Mouse (Mus musculus): ENCODE measurements around the gene Neurl1a. TPM values are rescaled to one million over a fixed set of nuclear protein-coding genes. Genes with fewer than 3 reads are reported as not detected.

Neurl1a gene
- polyA plus RNA-seq, 1 experiment, result 2.3 TPM

DNA sequence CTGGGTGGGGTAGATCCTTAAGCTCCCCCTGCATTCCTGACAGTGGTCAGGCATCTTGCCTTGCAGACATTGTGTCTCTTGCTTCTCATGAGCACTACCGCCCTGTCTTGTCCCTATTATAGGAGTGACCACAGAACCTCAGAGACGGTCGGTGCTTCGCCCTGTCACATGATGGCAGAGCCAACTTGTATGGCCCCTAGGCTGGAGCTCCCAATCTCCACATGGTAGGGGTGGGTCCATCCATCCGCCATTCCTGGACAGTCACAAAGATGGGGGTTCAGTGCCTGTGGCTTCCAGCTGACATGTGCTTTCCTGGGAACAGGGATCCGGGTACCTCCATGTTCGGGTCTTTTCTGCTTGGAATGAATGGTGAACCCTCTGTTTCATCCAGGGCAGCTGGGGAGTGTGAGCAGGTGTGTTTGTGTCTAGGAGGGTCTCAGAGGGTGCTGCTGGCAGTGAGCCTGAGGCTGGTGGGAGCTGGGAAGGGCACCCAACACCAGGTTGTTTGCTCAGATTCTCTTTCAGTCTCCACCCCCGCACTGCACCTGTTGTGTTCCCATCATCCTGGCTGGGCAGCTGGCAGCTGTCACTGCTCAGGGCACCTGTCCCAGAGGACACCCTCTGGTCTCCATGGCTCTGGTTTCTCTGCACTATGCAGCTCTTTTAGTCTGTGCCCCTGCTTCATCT lies 43.7 kb downstream of the Neurl1a start:
- Histone ChIP-seq H3K27ac (ENCODE audit: insufficient read depth, low read depth, low read length) (no peak overlapping the region), H3K4me1 (ENCODE audit: control insufficient read depth, insufficient read depth, low read length) (no peaks in the 10 kb centered on the region), H3K4me3 (ENCODE audit: insufficient read depth, low read depth, low read length) (no peak overlapping the region), H3K27me3 (replicated peaks; ENCODE audit: control insufficient read depth, insufficient read depth, low read length) (no peaks in the 10 kb centered on the region), H3K36me3 (ENCODE audit: control insufficient read depth, insufficient read depth, low read length) (no peaks in the 10 kb centered on the region)
- TF ChIP-seq POLR2A (IDR thresholded peaks at IDR 0.05; ENCODE audit: low read depth, low read length) (no peak), CTCF (conservative IDR thresholded peaks at IDR 0.05; ENCODE audit: insufficient read depth, insufficient read length, low read depth, low read length) (no peak)
- no peak for DNase-seq
- WGBS, result 77% methylated on average over 8 of the region's 8 CpGs

DNA sequence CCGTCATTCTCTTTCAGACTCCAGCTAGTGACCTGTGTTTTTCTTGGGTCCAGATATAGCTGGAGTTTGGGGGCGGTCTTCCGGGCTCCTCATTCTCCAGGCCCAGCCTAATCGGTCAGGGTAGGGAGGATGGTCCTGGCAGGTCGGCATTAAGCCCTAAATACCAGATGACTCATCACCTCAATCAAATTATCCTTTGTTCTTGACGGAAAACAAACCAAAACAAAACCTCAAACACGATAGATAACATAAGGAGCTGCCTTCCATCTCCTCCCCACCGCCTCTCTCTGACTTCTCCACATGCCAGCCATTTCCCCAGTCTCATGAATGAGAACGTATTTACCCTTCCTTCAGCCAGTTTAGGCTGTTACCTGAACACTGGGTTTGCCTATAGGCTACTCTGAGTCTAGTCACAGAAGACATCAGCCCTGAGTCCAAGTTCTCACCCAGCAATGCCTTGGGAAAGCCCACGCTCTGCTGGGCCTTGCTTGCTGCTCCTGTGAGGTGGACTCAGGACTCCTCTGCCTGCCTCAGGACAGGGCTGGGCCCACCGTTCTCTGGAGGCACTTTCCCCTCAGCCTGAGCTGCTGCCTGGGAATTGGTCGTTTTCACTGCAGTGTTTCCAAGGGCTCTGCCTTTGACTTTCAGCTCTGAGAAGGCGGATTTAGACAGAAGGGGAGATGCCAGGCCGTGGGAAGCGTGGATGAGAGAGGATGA lies 44.4 kb downstream of the Neurl1a start:
- no peak for TF ChIP-seq POLR2A (IDR thresholded peaks at IDR 0.05; ENCODE audit: low read depth, low read length)
- no peak for TF ChIP-seq CTCF (conservative IDR thresholded peaks at IDR 0.05; ENCODE audit: insufficient read depth, insufficient read length, low read depth, low read length)
- no peak for DNase-seq
- Histone ChIP-seq H3K27me3 (replicated peaks; ENCODE audit: control insufficient read depth, insufficient read depth, low read length) (no peaks in the 10 kb centered on the region), H3K4me1 (ENCODE audit: control insufficient read depth, insufficient read depth, low read length) (no peaks in the 10 kb centered on the region), H3K4me3 (ENCODE audit: insufficient read depth, low read depth, low read length) (no peak overlapping the region), H3K27ac (ENCODE audit: insufficient read depth, low read depth, low read length) (no peak overlapping the region), H3K36me3 (ENCODE audit: control insufficient read depth, insufficient read depth, low read length) (no peaks in the 10 kb centered on the region)
- 63% methylated on average over 15 of the region's 15 CpGs for WGBS

DNA sequence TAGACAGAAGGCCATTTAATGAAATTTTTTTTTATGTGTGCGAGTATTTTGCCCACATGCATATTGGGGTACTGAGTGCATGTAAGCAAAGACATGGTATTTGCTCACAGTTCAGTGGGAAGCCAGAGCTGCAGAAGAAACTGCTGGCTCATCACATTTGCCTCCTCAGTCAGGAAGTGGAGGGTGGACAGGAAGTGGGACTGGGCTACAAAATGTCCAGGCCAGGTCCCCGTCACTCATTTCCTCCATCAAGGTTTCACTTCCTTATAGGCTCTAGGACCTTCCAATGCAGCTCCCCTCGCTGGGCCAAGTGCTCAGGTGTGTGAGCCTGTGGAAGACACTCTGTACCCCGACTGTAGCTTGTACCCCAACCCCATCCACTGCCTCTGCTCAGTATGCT lies 46.1 kb downstream of the Neurl1a start:
- no peaks in the 10 kb centered on the region for H3K36me3 ChIP-seq (ENCODE audit: control insufficient read depth, insufficient read depth, low read length)
- whole genome bisulfite sequencing, result 77% methylated on average over 4 of the region's 4 CpGs
- H3K27me3 ChIP-seq (replicated peaks; ENCODE audit: control insufficient read depth, insufficient read depth, low read length), result no peaks in the 10 kb centered on the region
- no peaks in the 10 kb centered on the region for H3K4me1 ChIP-seq (ENCODE audit: control insufficient read depth, insufficient read depth, low read length)
- DNase-seq, result peak; percentile 47
- H3K27ac ChIP-seq (ENCODE audit: insufficient read depth, low read depth, low read length), result no peak overlapping the region
- TF ChIP-seq POLR2A (IDR thresholded peaks at IDR 0.05; ENCODE audit: low read depth, low read length) (no peak), CTCF (conservative IDR thresholded peaks at IDR 0.05; ENCODE audit: insufficient read depth, insufficient read length, low read depth, low read length) (no peak)
- H3K4me3 ChIP-seq (ENCODE audit: insufficient read depth, low read depth, low read length), result no peak overlapping the region

DNA sequence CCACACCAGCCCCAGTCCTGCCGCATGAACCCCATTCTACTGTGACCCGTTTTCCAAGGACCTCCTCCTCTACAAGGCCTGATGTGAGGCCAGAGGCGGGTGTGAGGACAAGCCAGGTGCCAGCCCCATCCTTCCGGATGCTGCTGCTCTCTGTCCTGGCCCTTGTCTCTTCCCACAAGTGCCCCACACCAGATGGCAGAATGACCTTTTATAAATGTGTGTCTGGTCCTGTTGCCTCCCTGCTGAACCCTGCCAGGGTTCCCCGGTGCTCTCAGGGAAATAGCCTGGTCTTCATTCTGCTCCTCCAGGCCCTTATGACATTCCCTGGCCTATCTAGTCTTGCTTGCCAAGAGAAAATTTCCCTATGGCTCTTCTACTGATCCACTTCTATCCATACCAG lies 47.2 kb downstream of the Neurl1a start:
- Histone ChIP-seq H3K27me3 (replicated peaks; ENCODE audit: control insufficient read depth, insufficient read depth, low read length) (no peaks in the 10 kb centered on the region), H3K4me1 (ENCODE audit: control insufficient read depth, insufficient read depth, low read length) (no peaks in the 10 kb centered on the region), H3K4me3 (ENCODE audit: insufficient read depth, low read depth, low read length) (no peak overlapping the region), H3K36me3 (ENCODE audit: control insufficient read depth, insufficient read depth, low read length) (no peaks in the 10 kb centered on the region), H3K27ac (ENCODE audit: insufficient read depth, low read depth, low read length) (no peak overlapping the region)
- DNase-seq, result no peak
- TF ChIP-seq POLR2A (IDR thresholded peaks at IDR 0.05; ENCODE audit: low read depth, low read length) (no peak), CTCF (conservative IDR thresholded peaks at IDR 0.05; ENCODE audit: insufficient read depth, insufficient read length, low read depth, low read length) (no peak)
- WGBS, result 86% methylated on average over 5 of the region's 5 CpGs

DNA sequence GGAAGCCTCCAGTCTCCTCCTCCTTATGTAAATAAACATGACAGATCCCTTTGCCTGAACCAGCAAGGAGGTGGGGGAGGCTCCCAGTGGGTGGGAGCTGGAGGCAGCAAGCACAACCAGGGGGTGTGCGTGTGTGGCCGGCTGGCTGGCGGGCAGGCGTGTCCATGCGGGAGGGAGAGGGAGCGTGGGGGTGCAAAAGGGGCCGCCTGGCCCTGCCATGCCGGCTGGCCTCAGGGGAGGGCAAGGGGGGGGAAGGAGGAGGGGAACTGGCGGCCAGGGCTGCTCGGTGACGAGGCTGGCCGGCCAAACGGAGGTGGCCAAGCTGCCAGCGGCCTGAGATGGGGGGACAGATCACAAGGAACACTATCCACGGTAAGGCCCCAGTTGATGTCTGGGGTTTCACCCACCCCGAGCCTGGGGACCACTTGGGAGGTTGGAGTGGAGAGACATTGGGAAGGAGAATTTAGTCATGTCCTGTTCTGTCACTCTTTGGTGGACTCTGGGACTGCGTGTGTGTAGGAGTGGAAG lies 50.2 kb downstream of the Neurl1a start:
- H3K27me3 ChIP-seq (replicated peaks; ENCODE audit: control insufficient read depth, insufficient read depth, low read length), result no peaks in the 10 kb centered on the region
- H3K4me3 ChIP-seq (ENCODE audit: insufficient read depth, low read depth, low read length), result no peak overlapping the region
- no peak overlapping the region for H3K27ac ChIP-seq (ENCODE audit: insufficient read depth, low read depth, low read length)
- TF ChIP-seq CTCF (conservative IDR thresholded peaks at IDR 0.05; ENCODE audit: insufficient read depth, insufficient read length, low read depth, low read length) (no peak), POLR2A (IDR thresholded peaks at IDR 0.05; ENCODE audit: low read depth, low read length) (no peak)
- H3K36me3 ChIP-seq (ENCODE audit: control insufficient read depth, insufficient read depth, low read length), result no peaks in the 10 kb centered on the region
- peak; percentile 50 for DNase-seq
- WGBS, result 5% methylated on average over 17 of the region's 17 CpGs
- no peaks in the 10 kb centered on the region for H3K4me1 ChIP-seq (ENCODE audit: control insufficient read depth, insufficient read depth, low read length)

DNA sequence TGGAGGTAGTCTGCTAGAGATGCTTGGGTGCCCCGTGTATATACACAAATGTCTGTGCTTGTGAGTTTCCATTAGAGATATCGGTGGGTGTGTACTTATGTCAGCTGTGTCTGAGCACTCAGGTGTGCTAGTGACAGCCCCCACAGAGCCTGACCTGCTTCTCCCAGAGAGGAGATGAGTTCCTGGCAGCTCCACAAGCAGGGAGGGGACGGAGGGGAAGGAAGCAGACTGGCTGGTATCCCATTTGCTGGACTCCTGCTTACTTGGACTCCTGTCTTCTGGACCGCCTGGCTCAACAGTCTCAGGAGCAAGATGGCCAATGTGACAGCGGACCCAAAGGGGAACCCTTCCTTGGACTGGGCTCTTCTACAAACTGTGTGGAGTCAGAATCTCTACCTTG lies 50.8 kb downstream of the Neurl1a start:
- DNase-seq, result no peak
- TF ChIP-seq CTCF (conservative IDR thresholded peaks at IDR 0.05; ENCODE audit: insufficient read depth, insufficient read length, low read depth, low read length) (no peak), POLR2A (IDR thresholded peaks at IDR 0.05; ENCODE audit: low read depth, low read length) (no peak)
- no peaks in the 10 kb centered on the region for H3K27me3 ChIP-seq (replicated peaks; ENCODE audit: control insufficient read depth, insufficient read depth, low read length)
- H3K27ac ChIP-seq (ENCODE audit: insufficient read depth, low read depth, low read length), result no peak overlapping the region
- H3K4me3 ChIP-seq (ENCODE audit: insufficient read depth, low read depth, low read length), result no peak overlapping the region
- no peaks in the 10 kb centered on the region for H3K4me1 ChIP-seq (ENCODE audit: control insufficient read depth, insufficient read depth, low read length)
- WGBS, result 69% methylated on average over 5 of the region's 5 CpGs
- no peaks in the 10 kb centered on the region for H3K36me3 ChIP-seq (ENCODE audit: control insufficient read depth, insufficient read depth, low read length)

DNA sequence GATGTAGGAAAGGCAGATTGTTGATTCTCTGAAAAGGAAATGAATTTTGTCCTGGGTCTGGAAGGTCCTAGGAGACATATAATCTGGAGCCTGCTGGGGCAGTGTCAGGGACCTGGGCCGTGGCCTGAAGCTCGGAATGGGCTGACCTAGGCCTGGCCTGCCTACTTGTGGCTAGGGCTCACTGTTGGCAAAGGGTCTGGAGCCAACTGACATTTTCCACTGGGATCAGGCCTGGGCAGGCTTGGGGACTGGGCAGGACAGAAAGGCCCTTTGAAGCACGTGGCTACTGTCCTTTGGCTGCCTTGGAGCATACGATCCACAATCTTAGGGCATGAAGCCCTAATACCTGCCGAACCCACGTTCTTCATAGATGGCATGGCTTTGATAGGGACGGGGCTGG lies 51.5 kb downstream of the Neurl1a start:
- Histone ChIP-seq H3K4me1 (ENCODE audit: control insufficient read depth, insufficient read depth, low read length) (no peaks in the 10 kb centered on the region), H3K27ac (ENCODE audit: insufficient read depth, low read depth, low read length) (no peak overlapping the region), H3K36me3 (ENCODE audit: control insufficient read depth, insufficient read depth, low read length) (no peaks in the 10 kb centered on the region), H3K4me3 (ENCODE audit: insufficient read depth, low read depth, low read length) (no peak overlapping the region), H3K27me3 (replicated peaks; ENCODE audit: control insufficient read depth, insufficient read depth, low read length) (no peaks in the 10 kb centered on the region)
- 91% methylated on average over 7 of the region's 7 CpGs for WGBS
- no peak for TF ChIP-seq CTCF (conservative IDR thresholded peaks at IDR 0.05; ENCODE audit: insufficient read depth, insufficient read length, low read depth, low read length)
- TF ChIP-seq POLR2A (IDR thresholded peaks at IDR 0.05; ENCODE audit: low read depth, low read length), result no peak
- DNase-seq, result no peak
